Mouse (Mus musculus): Measurements from ENCODE around the gene Esr2.

The Esr2 gene

DNA sequence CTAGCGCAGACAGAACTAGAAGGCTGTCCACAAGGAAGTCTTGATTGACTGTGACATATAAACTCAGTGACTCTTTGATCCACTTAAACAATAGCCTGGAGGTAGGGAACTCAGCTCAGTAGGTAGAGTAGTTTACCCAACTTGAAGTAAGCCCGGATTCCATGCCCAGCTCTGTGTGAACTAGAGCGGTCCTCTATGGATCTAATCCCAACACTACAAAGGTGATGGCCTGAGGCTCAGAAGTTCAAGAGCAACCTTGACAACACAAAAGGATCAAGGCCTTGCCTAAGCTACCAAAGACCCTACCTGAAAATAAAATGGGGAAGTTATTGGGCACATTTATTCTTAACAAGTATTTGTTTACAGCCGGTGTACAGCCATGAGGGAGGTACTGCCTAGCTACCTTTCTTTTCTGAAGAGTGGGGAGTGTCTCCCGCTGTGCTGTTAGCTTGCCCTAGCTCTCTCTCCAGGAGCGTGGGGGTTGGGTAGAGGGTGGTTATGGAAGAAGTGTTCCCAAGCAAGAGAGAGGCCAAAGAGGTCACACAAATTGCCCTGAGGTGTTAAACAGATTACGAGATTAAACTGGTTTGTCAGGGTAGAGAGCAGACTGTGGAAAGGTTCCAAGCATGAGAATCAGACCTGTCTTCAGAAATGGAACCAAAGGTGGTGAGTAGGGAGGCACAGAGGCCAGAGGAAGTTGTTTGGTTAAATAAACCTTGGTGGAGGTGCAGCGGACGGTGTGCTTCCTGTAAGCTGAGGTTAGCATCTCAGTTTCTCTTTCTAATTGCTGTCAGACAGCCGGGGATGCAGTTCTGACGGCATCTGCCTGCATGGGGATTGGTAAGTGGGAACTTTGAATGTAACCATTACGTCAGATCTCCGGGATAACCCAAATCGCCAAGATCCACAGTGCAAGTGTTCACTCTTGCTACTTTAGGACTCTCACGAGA, 90.8 kb downstream of the Esr2 start:
- DNase-seq (ENCODE audit: low spot score in 2 of 2): no peak

DNA sequence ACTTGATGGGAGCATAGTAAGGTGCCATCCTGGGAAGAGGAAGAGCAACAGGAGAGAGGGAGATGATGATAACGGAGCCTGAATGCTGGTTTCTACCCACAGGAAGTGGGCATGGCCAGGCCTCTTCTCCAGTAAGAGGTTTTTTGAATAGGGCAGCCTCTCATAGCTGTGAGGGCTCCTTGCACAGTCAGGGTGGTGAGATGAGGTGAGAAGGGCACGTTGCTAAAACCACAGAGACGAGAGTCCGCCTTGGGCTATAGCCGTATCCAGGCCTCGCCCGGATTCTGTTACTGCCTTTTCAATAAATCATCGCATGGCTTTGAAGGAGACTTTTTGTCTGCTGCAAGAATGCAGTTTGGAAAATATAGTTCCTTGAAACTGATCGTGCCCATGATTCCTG, 92.0 kb downstream of the Esr2 start:
- DNase-seq (ENCODE audit: low spot score in 2 of 2): no peak

DNA sequence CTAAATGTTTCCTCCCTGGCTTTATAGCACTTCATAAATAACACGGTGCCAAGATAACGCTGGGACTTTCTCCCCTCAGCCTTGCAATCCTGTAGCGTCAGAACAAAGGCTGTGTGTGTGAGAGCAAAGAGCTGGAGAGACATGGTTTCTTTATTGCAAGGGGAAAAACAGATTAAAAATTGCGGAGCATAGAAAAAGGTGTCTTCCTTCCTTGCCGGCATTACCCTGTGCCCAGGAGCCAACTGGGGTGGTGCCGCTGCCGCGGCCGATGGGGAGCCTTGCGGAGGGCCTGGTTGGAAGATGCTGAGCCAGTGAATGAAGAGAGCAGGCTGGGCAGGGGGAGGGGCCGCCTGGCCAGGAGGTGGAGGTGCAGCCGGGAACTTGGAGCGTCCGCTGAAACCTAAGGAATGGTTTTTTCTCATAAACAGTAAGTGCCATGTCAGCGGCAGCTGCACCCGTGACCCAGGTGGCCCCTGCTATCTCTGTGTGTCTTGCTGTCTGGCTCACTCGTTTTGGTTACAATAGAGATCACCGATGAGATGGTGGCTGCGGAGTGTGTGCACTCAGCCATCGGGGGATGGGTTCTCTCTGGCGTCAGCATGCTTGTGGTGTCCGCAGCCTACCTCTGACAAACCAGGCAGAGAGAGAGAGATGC, 95.4 kb downstream of the Esr2 start:
- DNase-seq (ENCODE audit: low spot score in 2 of 2): peak; percentile 77 to 82

- DNase-seq (ENCODE audit: low spot score in 2 of 2): no peak
These were observed 96.0 kb downstream of the Esr2 start for GRCm38 (mm10) chr12:76080876-76081556.

DNA sequence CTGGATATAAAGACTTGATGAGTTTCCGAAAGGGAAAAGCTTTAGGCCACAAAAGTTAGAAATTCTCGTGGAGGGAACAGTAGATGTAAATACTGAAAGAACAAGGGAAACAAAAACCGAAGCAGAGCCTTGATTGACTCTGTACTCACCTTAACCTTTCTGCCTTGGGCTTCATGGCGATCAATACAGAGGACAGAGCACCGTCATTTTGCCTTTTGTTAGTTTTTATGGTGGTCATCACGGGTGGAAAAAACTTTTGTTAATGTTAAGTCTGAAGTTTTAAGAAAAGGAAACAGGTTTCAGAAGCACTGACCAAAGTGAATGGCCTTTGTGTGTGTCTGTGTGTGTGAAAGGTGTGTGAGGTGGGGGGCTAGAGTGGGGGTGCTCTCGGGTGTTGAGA, 103.1 kb downstream of the Esr2 start:
- no peak for DNase-seq (ENCODE audit: low spot score in 2 of 2)

GRCm38 (mm10) chr12:76073066-76073826, 103.8 kb downstream of the Esr2 start:
- no peak for DNase-seq (ENCODE audit: low spot score in 2 of 2)

- DNase-seq (ENCODE audit: low spot score in 2 of 2): no peak
These were observed 104.9 kb downstream of the Esr2 start for GRCm38 (mm10) chr12:76071935-76072849.
